Mouse (Mus musculus) hindbrain, embryonic 14.5 days (tissue): ENCODE measurements at regions not wholly inside any gene's neighbourhood (a gene's known extent, or its start where the extent isn't known, plus 50 kb on each side); places are given as distances from the start of the nearest gene placed in this dataset.

ENCODE experiments used
- ATAC-seq: fragments of 200-750 bp; cut with Nextera tagmentation; 2 replicates; pipeline ENCODE4 v1.8.0; 2017; ENCODE audit warnings: moderate number of reproducible peaks, mild to moderate bottlenecking, moderate TSS enrichment, moderate library complexity; ENCODE audit not compliant: low FRiP score
- DNase-seq: peaks from one replicate; pipeline ENCODE4 v3.0.0-alpha.2; 2015; ENCODE audit warnings: low spot score
- H3K27ac ChIP-seq: fragments of 300-500 bp; sonication (generic); 2 replicates; pipeline ENCODE4 v1.5.1; 2014; ENCODE audit warnings: mild to moderate bottlenecking, moderate library complexity
- H3K27me3 ChIP-seq: fragments of 300-500 bp; sonication (generic); 2 replicates; pipeline ENCODE4 v1.6.1; 2014; ENCODE audit warnings: mild to moderate bottlenecking, low read length, mixed read lengths; ENCODE audit not compliant: control insufficient read depth, insufficient read depth
- H3K36me3 ChIP-seq: fragments of 300-500 bp; sonication (generic); replicated peaks from 2 replicates; pipeline ENCODE4 v1.6.1; 2014; ENCODE audit not compliant: control insufficient read depth, insufficient read depth
- H3K4me1 ChIP-seq: fragments of 300-500 bp; sonication (generic); replicated peaks from 2 replicates; pipeline ENCODE4 v1.6.1; 2014; ENCODE audit warnings: antibody characterized with exemption, low read length, mixed read lengths; ENCODE audit not compliant: control insufficient read depth, insufficient read depth
- H3K4me2 ChIP-seq: fragments of 300-500 bp; sonication (generic); replicated peaks from 2 replicates; pipeline ENCODE4 v1.6.1; 2014; ENCODE audit warnings: mild to moderate bottlenecking, moderate library complexity
- H3K4me3 ChIP-seq: fragments of 300-500 bp; sonication (generic); replicated peaks from 2 replicates; pipeline ENCODE4 v1.5.1; 2014; ENCODE audit warnings: mild to moderate bottlenecking, low read length
- H3K9ac ChIP-seq: fragments of 300-500 bp; sonication (generic); 2 replicates; pipeline ENCODE4 v1.6.1; 2014
- H3K9me3 ChIP-seq: fragments of 300-500 bp; sonication (generic); 2 replicates; pipeline ENCODE4 v1.6.1; 2016; ENCODE audit warnings: low read length; ENCODE audit not compliant: control insufficient read depth
- WGBS: fragments of 180-500 bp; shearing (Covaris S2); extraction: QIAGEN DNeasy Blood & Tissue Kit; methylation state at CpG from one replicate; pipeline ENCODE4 v1.1.7; 2014; 5-methylcytosine and 5-hydroxymethylcytosine counted together

DNA sequence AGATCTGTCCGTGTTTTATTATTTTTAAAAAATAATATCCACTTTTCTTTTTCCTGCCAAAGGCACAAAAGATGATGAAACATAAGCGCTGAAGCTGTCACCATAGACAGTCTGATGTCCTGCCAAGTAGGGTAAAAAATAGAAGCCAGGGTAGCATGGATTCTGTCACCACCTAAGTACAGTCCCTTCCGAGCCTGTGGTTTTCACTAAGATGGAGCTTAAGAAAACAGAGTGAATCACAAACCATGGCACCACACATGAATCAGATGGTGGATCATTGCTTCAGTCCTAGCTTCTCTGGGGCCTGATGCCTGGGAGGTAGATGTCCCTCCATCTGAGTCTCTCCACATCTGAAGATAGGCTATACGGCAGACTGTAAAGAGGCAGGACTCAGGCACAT is 55.9 kb upstream of the Fmod start:
- no peak overlapping the region for H3K9ac ChIP-seq
- no peak overlapping the region for H3K4me2 ChIP-seq
- 90% methylated on average over 4 of the region's 4 CpGs for WGBS
- no peaks in the 10 kb centered on the region for H3K36me3 ChIP-seq
- H3K4me1 ChIP-seq = no peaks in the 10 kb centered on the region
- DNase-seq = no peak
- no peak overlapping the region for H3K4me3 ChIP-seq
- no peak for ATAC-seq
- no peaks in the 10 kb centered on the region for H3K27me3 ChIP-seq
- H3K27ac ChIP-seq = no peak overlapping the region
- no peaks in the 10 kb centered on the region for H3K9me3 ChIP-seq

DNA sequence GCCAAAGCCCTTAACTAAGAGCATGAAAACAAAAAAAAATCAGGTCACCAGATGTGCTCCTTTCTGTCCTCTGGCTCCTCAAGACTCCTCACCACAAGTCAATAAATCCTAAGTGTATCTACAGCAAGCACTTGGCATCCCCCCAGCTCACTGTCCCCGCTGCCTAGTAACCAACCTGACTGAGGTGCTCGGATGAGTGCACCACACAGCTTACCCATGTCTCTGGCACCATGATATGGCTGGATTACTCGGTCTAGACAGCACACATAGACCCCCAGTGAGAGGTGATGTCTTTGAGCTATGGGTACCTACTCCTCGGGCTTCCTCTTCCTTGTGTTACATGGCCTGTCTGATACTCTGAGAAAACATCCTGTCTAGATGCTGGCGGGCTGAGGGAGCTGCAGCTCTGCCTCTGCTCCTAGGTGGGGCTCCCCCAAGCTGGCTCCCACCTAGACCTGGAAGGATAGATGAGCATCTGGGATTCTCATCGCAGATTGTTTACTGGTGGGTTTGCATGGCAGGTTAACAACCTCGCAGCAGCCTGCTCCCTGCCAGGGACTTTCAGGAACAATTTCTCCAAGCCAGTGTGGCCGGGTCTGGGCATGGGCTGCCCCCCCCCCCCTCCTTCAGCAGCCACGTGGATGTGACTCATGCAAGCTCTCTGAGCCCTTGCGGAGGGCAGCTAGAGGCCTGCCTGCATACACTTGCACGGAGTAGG is 57.2 kb upstream of the Prelp start:
- Histone ChIP-seq H3K27me3 (no peaks in the 10 kb centered on the region), H3K4me1 (no peaks in the 10 kb centered on the region), H3K9me3 (no peaks in the 10 kb centered on the region), H3K9ac (no peak overlapping the region), H3K4me3 (no peak overlapping the region), H3K27ac (no peak overlapping the region), H3K36me3 (no peaks in the 10 kb centered on the region), H3K4me2 (no peak overlapping the region)
- DNase-seq (no peak), ATAC-seq (peak; percentile 40; the same call in 1 of the 2 replicates)
- 66% methylated on average over 11 of the region's 11 CpGs for WGBS

DNA sequence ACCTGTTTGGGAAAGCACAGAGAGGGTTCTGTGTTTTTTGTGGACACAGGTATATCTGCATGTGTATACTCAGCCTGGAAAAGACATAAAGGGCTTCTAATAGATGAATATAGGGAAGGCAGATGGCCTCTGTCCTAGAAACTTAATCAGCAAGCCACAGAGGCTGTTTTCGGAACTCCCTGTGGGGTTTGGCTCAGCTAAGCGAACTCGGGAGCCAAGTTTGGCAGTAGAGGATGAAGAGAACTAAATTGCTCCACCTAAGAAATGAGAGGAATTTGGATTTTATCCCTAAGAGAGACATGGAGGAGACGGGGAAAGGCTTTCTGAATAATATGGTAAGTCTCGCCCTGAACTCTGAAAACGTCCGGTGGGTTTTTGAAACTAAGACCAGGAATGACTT is 56.0 kb upstream of the Prelp start:
- Histone ChIP-seq H3K36me3 (no peaks in the 10 kb centered on the region), H3K9me3 (no peaks in the 10 kb centered on the region), H3K4me2 (no peak overlapping the region), H3K27ac (no peak overlapping the region), H3K9ac (no peak overlapping the region), H3K4me3 (no peak overlapping the region), H3K27me3 (no peaks in the 10 kb centered on the region), H3K4me1 (no peaks in the 10 kb centered on the region)
- no peak for DNase-seq
- ATAC-seq = no peak
- WGBS = 82% methylated on average over 7 of the region's 7 CpGs

DNA sequence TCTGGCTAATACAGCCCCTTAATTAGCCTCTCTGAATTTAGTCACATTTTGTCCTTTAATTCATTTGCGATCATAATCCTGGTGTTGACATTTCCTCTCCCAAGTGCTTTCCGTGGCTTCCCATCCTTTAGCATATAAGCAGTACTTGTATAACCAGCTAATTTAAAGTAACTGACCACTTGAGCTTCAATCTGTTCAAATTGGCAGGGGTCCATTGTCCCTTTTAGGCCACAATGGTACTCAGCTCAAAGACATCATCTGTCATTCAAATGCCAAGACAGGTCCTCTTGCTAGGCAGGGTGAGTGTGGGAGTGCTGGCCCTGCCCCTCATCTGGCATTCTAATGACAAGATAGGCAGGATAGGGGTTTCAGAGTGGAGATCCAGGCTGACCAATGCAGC is 52.6 kb upstream of the Prelp start:
- ATAC-seq = no peak

DNA sequence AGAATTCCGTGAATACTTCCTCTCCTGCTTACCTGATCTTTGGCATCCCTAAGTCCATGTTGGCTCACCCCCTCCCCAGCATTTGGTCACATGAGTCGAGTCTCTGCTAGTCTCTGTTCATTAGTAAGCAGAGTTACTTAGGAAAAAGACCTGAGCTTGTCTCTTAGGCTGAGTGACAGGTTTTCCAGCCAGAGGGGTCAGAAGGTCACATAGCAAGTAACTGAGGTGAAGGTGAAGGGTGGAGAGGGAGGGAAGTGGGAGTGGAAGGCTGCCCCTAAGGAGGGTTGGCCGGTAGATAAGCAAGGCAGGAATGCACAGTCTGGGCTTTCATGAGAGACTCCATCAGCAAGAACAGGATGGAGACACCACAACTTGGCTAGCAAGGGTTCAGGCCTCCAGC is 50.1 kb upstream of the Prelp start:
- no peak overlapping the region for H3K27ac ChIP-seq
- H3K36me3 ChIP-seq = no peaks in the 10 kb centered on the region
- no peak overlapping the region for H3K9ac ChIP-seq
- no peak overlapping the region for H3K4me2 ChIP-seq
- no peaks in the 10 kb centered on the region for H3K27me3 ChIP-seq
- H3K9me3 ChIP-seq = no peaks in the 10 kb centered on the region
- no peak for ATAC-seq
- no peaks in the 10 kb centered on the region for H3K4me1 ChIP-seq
- WGBS = 62% methylated on average over 3 of the region's 3 CpGs
- H3K4me3 ChIP-seq = no peak overlapping the region
- no peak for DNase-seq

More for the DNA sequence above, 52.6 kb upstream of the Prelp start:
- Histone ChIP-seq H3K4me3 (no peak overlapping the region), H3K4me2 (no peak overlapping the region), H3K36me3 (no peaks in the 10 kb centered on the region), H3K27me3 (no peaks in the 10 kb centered on the region), H3K9me3 (no peaks in the 10 kb centered on the region), H3K9ac (no peak overlapping the region), H3K27ac (no peak overlapping the region), H3K4me1 (no peaks in the 10 kb centered on the region)
- DNase-seq = no peak
- 65% methylated on average over 2 of the region's 2 CpGs for WGBS
